Mouse (Mus musculus) heart, adult 2 months (tissue): Measurements from ENCODE around the gene Rho.

Experiments used
- CTCF ChIP-seq: fragments of 200-600 bp; IDR thresholded peaks from 2 replicates; pipeline ENCODE4 v1.8.1; 2022; ENCODE audit warnings: antibody characterized with exemption, mild to moderate bottlenecking, moderate library complexity
- EP300 ChIP-seq: fragments of 200-500 bp; IDR thresholded peaks from 2 replicates; pipeline ENCODE4 v1.6.1; 2011; ENCODE audit warnings: low read depth, low read length, control low read depth; ENCODE audit not compliant: insufficient read depth
- POLR2A ChIP-seq: fragments of 200-500 bp; IDR thresholded peaks from 2 replicates; pipeline ENCODE4 v1.6.1; 2011; ENCODE audit warnings: mild to moderate bottlenecking, low read depth, low read length, control low read depth; ENCODE audit not compliant: insufficient read depth

DNA sequence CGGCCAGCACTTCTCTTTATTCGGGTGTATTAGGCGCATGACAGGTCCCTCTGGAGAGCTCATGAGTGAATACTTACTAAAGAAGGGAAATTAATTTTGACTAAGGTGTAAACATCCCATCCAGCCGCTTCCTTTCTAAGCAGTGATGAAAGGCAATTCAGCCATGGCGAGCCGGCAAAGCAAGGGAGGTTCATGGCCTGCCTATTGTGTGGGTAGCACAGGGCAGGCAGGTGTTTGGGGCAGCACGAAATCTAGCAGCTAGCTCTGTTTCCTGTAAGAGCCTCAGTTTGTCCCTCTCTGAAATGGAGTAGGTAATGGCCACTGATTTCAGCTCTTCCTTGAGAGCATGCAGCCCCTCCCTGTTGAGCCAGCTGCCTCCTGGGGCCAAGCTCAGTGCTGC, 53.0 kb downstream of the Rho start:
- TF ChIP-seq CTCF (no peak), POLR2A (no peak), EP300 (no peak)
